Mouse (Mus musculus): ENCODE measurements around the gene Mmp17.
"Not testable (repeated sequence)": the region's sequence is repeated elsewhere in the genome, so short reads cannot be mapped to it uniquely, and the experiment has no call there.

Mmp17 gene

GRCm38 (mm10) chr5:129594116-129595114, 10.4 kb downstream of the Mmp17 start:
- peak; percentile 86 to 87 for DNase-seq

GRCm38 (mm10) chr5:129602071-129602487, 18.1 kb downstream of the Mmp17 start:
- peak; percentile 41 to 43 for DNase-seq

GRCm38 (mm10) chr5:129607476-129607875, 23.5 kb downstream of the Mmp17 start:
- no peak for DNase-seq

- DNase-seq = peak; percentile 70 to 71
These were observed 27.1 kb downstream of the Mmp17 start for GRCm38 (mm10) chr5:129611060-129611459.

GRCm38 (mm10) chr5:129620600-129620999, 36.6 kb downstream of the Mmp17 start:
- not testable (repeated sequence) for DNase-seq

- DNase-seq = no peak
These were observed 37.4 kb downstream of the Mmp17 start for GRCm38 (mm10) chr5:129621361-129621760.

GRCm38 (mm10) chr5:129626099-129626498, 42.1 kb downstream of the Mmp17 start:
- DNase-seq = no peak

GRCm38 (mm10) chr5:129626586-129626985, 42.6 kb downstream of the Mmp17 start:
- DNase-seq = not testable (repeated sequence)

- not testable (repeated sequence) for DNase-seq
These were observed 48.6 kb downstream of the Mmp17 start for GRCm38 (mm10) chr5:129632270-129633250.

GRCm38 (mm10) chr5:129650858-129651257, 66.9 kb downstream of the Mmp17 start:
- DNase-seq = no peak

- no peak for DNase-seq
These were observed 73.0 kb downstream of the Mmp17 start for GRCm38 (mm10) chr5:129657016-129657415.

- no peak for DNase-seq
These were observed 74.0 kb downstream of the Mmp17 start for GRCm38 (mm10) chr5:129657931-129658330.
